Mouse (Mus musculus) kidney, postnatal 36 days (tissue): ENCODE measurements at regions not wholly inside any gene's neighbourhood (a gene's known extent, or its start where the extent isn't known, plus 50 kb on each side); places are given as distances from the start of the nearest gene placed in this dataset.

Experiments
- DNase-seq, 2 experiments: peaks; one replicate each; pipeline ENCODE4 v3.0.0; 2021 to 2022; ENCODE audit warnings: mixed read lengths in 2 of 2

- DNase-seq = peak; percentile 60 to 71
Observed at GRCm38 (mm10) chr3:129450671-129451070, 81.5 kb upstream of the Elovl6 start.

- DNase-seq = no peak
Observed at GRCm38 (mm10) chr3:129470088-129470487, 62.1 kb upstream of the Elovl6 start.

GRCm38 (mm10) chr3:129471332-129471731, 60.8 kb upstream of the Elovl6 start:
- no peak for DNase-seq

- DNase-seq = no peak
Observed at GRCm38 (mm10) chr3:129472008-129472407, 60.1 kb upstream of the Elovl6 start.

- no peak for DNase-seq
Observed at GRCm38 (mm10) chr3:129474451-129474850, 57.7 kb upstream of the Elovl6 start.

- DNase-seq = no peak
Observed at GRCm38 (mm10) chr3:129476250-129476649, 55.9 kb upstream of the Elovl6 start.

GRCm38 (mm10) chr3:129478093-129478492, 54.1 kb upstream of the Elovl6 start:
- DNase-seq = no peak

GRCm38 (mm10) chr3:129481293-129481692, 50.9 kb upstream of the Elovl6 start:
- no peak for DNase-seq
